Mouse (Mus musculus) heart, adult 2 months (tissue): ENCODE data around the gene Flad1.

ENCODE experiments used
- EP300 ChIP-seq: fragments of 200-500 bp; IDR thresholded peaks from 2 replicates; pipeline ENCODE4 v1.6.1; 2011; ENCODE audit warnings: low read depth, low read length, control low read depth; ENCODE audit not compliant: insufficient read depth
- POLR2A ChIP-seq: fragments of 200-500 bp; IDR thresholded peaks from 2 replicates; pipeline ENCODE4 v1.6.1; 2011; ENCODE audit warnings: mild to moderate bottlenecking, low read depth, low read length, control low read depth; ENCODE audit not compliant: insufficient read depth

DNA sequence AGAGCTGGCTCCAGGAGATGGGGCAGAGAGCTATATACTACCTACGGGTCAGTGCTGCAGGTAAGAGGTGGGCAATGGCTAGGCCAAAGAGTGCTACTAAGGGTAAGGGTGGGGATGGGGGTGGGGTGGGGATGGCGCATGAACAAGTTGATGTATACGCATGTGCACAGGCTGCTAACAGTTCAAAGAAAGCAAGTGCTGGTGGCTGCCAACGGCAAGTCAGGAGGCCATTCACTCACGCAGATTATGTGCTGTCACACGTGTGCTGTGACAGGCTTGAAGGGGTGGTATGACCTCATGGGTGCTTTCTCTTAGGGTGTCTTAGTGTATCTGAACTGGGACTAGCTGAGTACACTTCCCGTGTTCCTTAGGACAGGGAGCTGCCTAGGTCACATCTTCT lies 10.3 kb downstream of the Flad1 start:
- TF ChIP-seq EP300 = no peak
- no peak for TF ChIP-seq POLR2A
